Mouse (Mus musculus): ENCODE measurements around the gene Vps36. TPM values are rescaled to one million over a fixed set of nuclear protein-coding genes. Genes with fewer than 3 reads are reported as not detected.

Gene Vps36
- polyA plus RNA-seq, 1 experiment from 2014 or later = 47.3 TPM

DNA sequence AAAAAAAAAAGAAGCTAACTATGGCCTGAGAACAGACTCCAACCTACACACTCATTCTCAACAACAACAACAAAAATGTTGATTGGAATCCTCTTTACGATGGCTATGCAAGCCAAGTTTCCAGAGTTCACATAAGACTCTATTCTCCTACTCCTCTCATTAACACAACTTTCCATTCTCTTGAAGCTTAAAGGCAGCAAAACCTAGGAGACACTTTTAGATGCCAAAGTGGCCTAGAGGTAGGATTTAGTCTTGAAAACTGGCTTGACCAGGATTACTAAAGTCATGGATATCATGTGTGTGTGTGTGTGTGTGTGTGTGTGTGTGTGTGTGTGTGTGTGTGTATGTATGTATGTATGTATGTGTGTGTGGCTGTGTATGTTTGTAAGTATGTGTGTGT is 72.6 kb downstream of the Vps36 start:
- H3K27me3 ChIP-seq (ENCODE audit: control insufficient read depth, insufficient read depth, low read depth, low read length) = no peaks in the 10 kb centered on the region
- H3K4me1 ChIP-seq (replicated peaks; ENCODE audit: control insufficient read depth, insufficient read depth, low read length) = no peaks in the 10 kb centered on the region; the same call in 1 of the 2 replicates
- H3K9ac ChIP-seq (ENCODE audit: low read length) = no peak overlapping the region
- H3K27ac ChIP-seq (ENCODE audit: low read length) = no peak overlapping the region
- H3K4me2 ChIP-seq (ENCODE audit: low read depth, low read length) = no peak overlapping the region
- H3K36me3 ChIP-seq (ENCODE audit: control insufficient read depth, insufficient read depth, low read length) = no peaks in the 10 kb centered on the region
- ATAC-seq (ENCODE audit: low read depth) = no peak
- WGBS = 91% methylated on average over 1 of the region's 1 CpGs
- no peak overlapping the region for H3K4me3 ChIP-seq (ENCODE audit: low read length)
- H3K9me3 ChIP-seq (ENCODE audit: control insufficient read depth, low read length) = no peaks in the 10 kb centered on the region

- Histone ChIP-seq H3K27ac (ENCODE audit: low read length) (no peak overlapping the region), H3K4me3 (ENCODE audit: low read length) (no peak overlapping the region), H3K4me1 (replicated peaks; ENCODE audit: control insufficient read depth, insufficient read depth, low read length) (no peaks in the 10 kb centered on the region), H3K9me3 (ENCODE audit: control insufficient read depth, low read length) (no peaks in the 10 kb centered on the region), H3K4me2 (ENCODE audit: low read depth, low read length) (no peak overlapping the region), H3K36me3 (ENCODE audit: control insufficient read depth, insufficient read depth, low read length) (no peaks in the 10 kb centered on the region), H3K9ac (ENCODE audit: low read length) (no peak overlapping the region), H3K27me3 (ENCODE audit: control insufficient read depth, insufficient read depth, low read depth, low read length) (no peaks in the 10 kb centered on the region)
- no peak for ATAC-seq (ENCODE audit: low read depth)
- 87% methylated on average over 3 of the region's 3 CpGs for WGBS
Observed at GRCm38 (mm10) chr8:22266809-22267208, 74.2 kb downstream of the Vps36 start.

Other genes starting within 250 kb of the Vps36 start
- not detected in 2 replicates for gene Defb13, start 246.0 kb upstream of the Vps36 start, polyA plus RNA-seq (2015; fragmentation: Nextera tagmentation; extraction: Ambion mirVana)
- not detected in 2 replicates for gene Fam90a1a, start 234.1 kb upstream of the Vps36 start, polyA plus RNA-seq (2015; fragmentation: Nextera tagmentation; extraction: Ambion mirVana)
- not detected in 2 replicates for gene Ccdc70, start 223.0 kb upstream of the Vps36 start, polyA plus RNA-seq (2015; fragmentation: Nextera tagmentation; extraction: Ambion mirVana)
- 2.6 and 3.0 TPM in 2 replicates for gene Atp7b, start 132.5 kb upstream of the Vps36 start, polyA plus RNA-seq (2015; fragmentation: Nextera tagmentation; extraction: Ambion mirVana)
- 27.9 and 30.1 TPM in 2 replicates for gene Alg11, start 132.1 kb upstream of the Vps36 start, polyA plus RNA-seq (2015; fragmentation: Nextera tagmentation; extraction: Ambion mirVana)
- gene Nek5, start 67.8 kb upstream of the Vps36 start, polyA plus RNA-seq (2015; fragmentation: Nextera tagmentation; extraction: Ambion mirVana) = 2.0 and 3.1 TPM in 2 replicates
- gene Nek3, start 26.4 kb upstream of the Vps36 start, polyA plus RNA-seq (2015; fragmentation: Nextera tagmentation; extraction: Ambion mirVana) = 5.1 and 5.6 TPM in 2 replicates
- gene Ckap2, start 7.0 kb upstream of the Vps36 start, polyA plus RNA-seq (2015; fragmentation: Nextera tagmentation; extraction: Ambion mirVana) = 55.0 and 55.5 TPM in 2 replicates
- gene Thsd1, start 34.5 kb downstream of the Vps36 start, polyA plus RNA-seq (2015; fragmentation: Nextera tagmentation; extraction: Ambion mirVana) = 34.4 and 35.0 TPM in 2 replicates
- not detected in 2 replicates for gene Tpte, start 90.6 kb downstream of the Vps36 start, polyA plus RNA-seq (2015; fragmentation: Nextera tagmentation; extraction: Ambion mirVana)
- 16.4 and 18.1 TPM in 2 replicates for gene Slc25a15, start 205.8 kb downstream of the Vps36 start, polyA plus RNA-seq (2015; fragmentation: Nextera tagmentation; extraction: Ambion mirVana)
- 35.0 and 37.6 TPM in 2 replicates for gene Mrps31, start 218.6 kb downstream of the Vps36 start, polyA plus RNA-seq (2015; fragmentation: Nextera tagmentation; extraction: Ambion mirVana)